Mouse (Mus musculus): ENCODE measurements at regions not wholly inside any gene's neighbourhood (a gene's known extent, or its start where the extent isn't known, plus 50 kb on each side); places are given as distances from the start of the nearest gene placed in this dataset.
A peak's percentile ranks its signal among the peaks of the same experiment; 100 is the strongest.

GRCm38 (mm10) chr11:82579841-82580415 is 184.2 kb downstream of the Cct6b start:
- peak; percentile 71 for DNase-seq

GRCm38 (mm10) chr11:82576019-82576418 is 187.3 kb downstream of the Tmem132e start:
- no peak for DNase-seq

GRCm38 (mm10) chr11:82573126-82573525 is 184.4 kb downstream of the Tmem132e start:
- no peak for DNase-seq

- DNase-seq, result no peak
Observed at GRCm38 (mm10) chr11:82571525-82571924, 182.8 kb downstream of the Tmem132e start.

GRCm38 (mm10) chr11:82569819-82570218 is 181.1 kb downstream of the Tmem132e start:
- no peak for DNase-seq

- DNase-seq, result no peak
Observed at GRCm38 (mm10) chr11:82568219-82568676, 179.5 kb downstream of the Tmem132e start.

GRCm38 (mm10) chr11:82567014-82567685 is 178.4 kb downstream of the Tmem132e start:
- DNase-seq, result peak; percentile 17

- DNase-seq, result no peak
Observed at GRCm38 (mm10) chr11:82566092-82566491, 177.4 kb downstream of the Tmem132e start.

GRCm38 (mm10) chr11:82564181-82564580 is 175.5 kb downstream of the Tmem132e start:
- peak; percentile 54 for DNase-seq

GRCm38 (mm10) chr11:82542028-82542427 is 153.3 kb downstream of the Tmem132e start:
- DNase-seq, result no peak

- DNase-seq, result no peak
Observed at GRCm38 (mm10) chr11:82541376-82541775, 152.7 kb downstream of the Tmem132e start.

- DNase-seq, result no peak
Observed at GRCm38 (mm10) chr11:82537931-82538330, 149.2 kb downstream of the Tmem132e start.

- peak; percentile 17 for DNase-seq
Observed at GRCm38 (mm10) chr11:82523200-82523802, 134.6 kb downstream of the Tmem132e start.

GRCm38 (mm10) chr11:82521383-82521782 is 132.7 kb downstream of the Tmem132e start:
- DNase-seq, result peak; percentile 19

- no peak for DNase-seq
Observed at GRCm38 (mm10) chr11:82518691-82519090, 130.0 kb downstream of the Tmem132e start.

GRCm38 (mm10) chr11:82514526-82515144 is 125.9 kb downstream of the Tmem132e start:
- no peak for DNase-seq

GRCm38 (mm10) chr11:82508564-82508963 is 119.9 kb downstream of the Tmem132e start:
- no peak for DNase-seq

All from right cerebral cortex, adult 18-20 months (tissue).